Mouse (Mus musculus): ENCODE results near the gene Itih1. TPM values are rescaled to one million over a fixed set of nuclear protein-coding genes. Genes with fewer than 3 reads are reported as not detected.

Gene Itih1
- polyA plus RNA-seq, 1 experiment from 2014 or later: 20.1 TPM

Other genes with a start within 250 kb of the Itih1 start
- 17.1 and 18.7 TPM in 2 replicates for gene Sfmbt1, start 228.4 kb downstream of the Itih1 start, polyA plus RNA-seq (2016; fragmentation: Nextera tagmentation; extraction: Ambion mirVana)
- 16.1 and 17.3 TPM in 2 replicates for gene Tmem110, start 117.7 kb downstream of the Itih1 start, polyA plus RNA-seq (2016; fragmentation: Nextera tagmentation; extraction: Ambion mirVana)
- 0.49 and 0.51 TPM in 2 replicates for gene Mustn1, start 64.1 kb downstream of the Itih1 start, polyA plus RNA-seq (2016; fragmentation: Nextera tagmentation; extraction: Ambion mirVana)
- 8.8 and 9.2 TPM in 2 replicates for gene Itih4, start 56.8 kb downstream of the Itih1 start, polyA plus RNA-seq (2016; fragmentation: Nextera tagmentation; extraction: Ambion mirVana)
- 74.1 and 74.2 TPM in 2 replicates for gene Itih3, start 19.5 kb downstream of the Itih1 start, polyA plus RNA-seq (2016; fragmentation: Nextera tagmentation; extraction: Ambion mirVana)
- gene Nek4, start 8.1 kb upstream of the Itih1 start, polyA plus RNA-seq (2016; fragmentation: Nextera tagmentation; extraction: Ambion mirVana): 9.3 and 9.4 TPM in 2 replicates
- gene Glt8d1, start 58.1 kb upstream of the Itih1 start, polyA plus RNA-seq (2016; fragmentation: Nextera tagmentation; extraction: Ambion mirVana): 23.5 and 23.9 TPM in 2 replicates
- 296 and 308 TPM in 2 replicates for gene Spcs1, start 58.4 kb upstream of the Itih1 start, polyA plus RNA-seq (2016; fragmentation: Nextera tagmentation; extraction: Ambion mirVana)
- 94.9 and 95.8 TPM in 2 replicates for gene Pbrm1, start 75.8 kb upstream of the Itih1 start, polyA plus RNA-seq (2016; fragmentation: Nextera tagmentation; extraction: Ambion mirVana)
- 156 and 166 TPM in 2 replicates for gene Gnl3, start 75.9 kb upstream of the Itih1 start, polyA plus RNA-seq (2016; fragmentation: Nextera tagmentation; extraction: Ambion mirVana)
- 95.4 and 103 TPM in 2 replicates for gene Smim4, start 185.7 kb upstream of the Itih1 start, polyA plus RNA-seq (2016; fragmentation: Nextera tagmentation; extraction: Ambion mirVana)
- 298 and 306 TPM in 2 replicates for gene Nt5dc2, start 187.8 kb upstream of the Itih1 start, polyA plus RNA-seq (2016; fragmentation: Nextera tagmentation; extraction: Ambion mirVana)
- gene Stab1, start 225.4 kb upstream of the Itih1 start, polyA plus RNA-seq (2016; fragmentation: Nextera tagmentation; extraction: Ambion mirVana): 27.4 and 28.0 TPM in 2 replicates

All from liver, embryonic 12.5 days (tissue).